In the genomic region with DNA sequence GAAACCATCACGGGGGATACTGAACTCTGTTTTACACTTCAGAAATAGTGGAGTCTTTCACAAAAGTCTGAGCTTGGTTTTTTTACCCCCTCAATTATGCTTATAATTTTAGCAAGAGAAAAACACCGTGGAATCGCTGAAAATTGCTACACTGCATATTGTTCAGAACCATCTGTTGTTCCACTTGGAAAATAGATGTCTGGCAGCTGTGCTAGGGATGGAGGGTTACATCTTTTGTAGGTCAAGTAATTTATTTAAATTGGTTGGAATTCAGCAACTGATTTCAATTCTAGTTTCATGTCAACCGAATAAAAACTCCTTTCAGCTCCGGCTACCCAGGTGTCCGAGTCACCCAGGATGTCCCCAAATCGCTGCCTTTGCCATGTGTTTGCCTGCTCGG, we compare ENCODE assay signal across 25 mouse cellular contexts.
A peak's percentile ranks its signal among the peaks of the same experiment; 100 is the strongest.
DNase-seq lines count a peak whose midpoint lies in the region; ATAC-seq and TF ChIP-seq lines count a peak whose summit lies in the region.
"Had no signal": no experiment of that assay in that cellular context is flagged by ENCODE, and none has a peak within 500 bp of the region (broad histone marks: within the 10 kb centered on the region; RNA-seq: fewer than 3 reads in every experiment).

No protein-coding gene starts in this region.

- TF ChIP-seq CTCF in brain, embryonic 14.5 days (IDR thresholded peaks at IDR 0.05; ENCODE audit: borderline replicate concordance, extremely low read depth, insufficient read depth, insufficient read length): no peak

- 81% methylated on average over 8 of the region's 8 CpGs for WGBS in forebrain, embryonic 14.5 days
- WGBS in forebrain, embryonic 12.5 days: 73% methylated on average over 8 of the region's 8 CpGs

- peak; percentile 19 for DNase-seq in forebrain, embryonic 14.5 days (ENCODE audit: low spot score)
- DNase-seq in left cerebral cortex, postnatal 25 days (ENCODE audit: low spot score in 2 of 2): peak; percentile 28 to 70
- DNase-seq in left cerebral cortex, adult 18-20 months (ENCODE audit: low spot score in 2 of 2): no peak
- peak; percentile 49 for DNase-seq in brain, embryonic 14.5 days (ENCODE audit: low read depth)
- DNase-seq in layer of hippocampus, adult 9-11 months: peak; percentile 50
- DNase-seq in ovary, postnatal 14 days (ENCODE audit: low spot score): no peak
- DNase-seq: adrenal gland, postnatal 14 days; cerebellum, adult 11-12 months; cerebellum, postnatal 25 days; embryo, embryonic 11 days; gastrocnemius, postnatal 14 days; heart, adult 18-20 months; heart, postnatal 4 days; kidney, postnatal 4 days; thymus, adult 2 months had no signal

- ATAC-seq in forebrain, embryonic 14.5 days: peak; percentile 50; the same call in 1 of the 2 replicates
- no peak for ATAC-seq in forebrain, embryonic 12.5 days (ENCODE audit: low FRiP score)
- ATAC-seq in monocyte, adult 5-6 weeks (replicated peaks; ENCODE audit: insufficient number of reproducible peaks, low FRiP score, low TSS enrichment, poor library complexity, severe bottlenecking): no peak
- ATAC-seq: hindbrain, postnatal 0 days; intestine, postnatal 0 days had no signal

- H3K36me3 ChIP-seq in forebrain, embryonic 14.5 days (ENCODE audit: control insufficient read depth, insufficient read depth, low read length): no peaks in the 10 kb centered on the region
- H3K36me3 ChIP-seq in forebrain, embryonic 12.5 days (replicated peaks): no peaks in the 10 kb centered on the region
- H3K36me3 ChIP-seq: G1E; limb, embryonic 15.5 days; liver, embryonic 15.5 days; neural tube, embryonic 13.5 days had no signal

- no peak overlapping the region for H3K4me2 ChIP-seq in forebrain, embryonic 14.5 days (ENCODE audit: low read length)
- no peak overlapping the region for H3K4me2 ChIP-seq in forebrain, embryonic 12.5 days
- H3K4me2 ChIP-seq: kidney, embryonic 15.5 days; limb, embryonic 15.5 days; liver, embryonic 15.5 days; midbrain, embryonic 12.5 days; neural tube, embryonic 13.5 days had no signal

- no peak overlapping the region for H3K27ac ChIP-seq in forebrain, embryonic 14.5 days (ENCODE audit: low read depth, low read length)
- no peak overlapping the region for H3K27ac ChIP-seq in forebrain, embryonic 12.5 days
- H3K27ac ChIP-seq: hindbrain, postnatal 0 days; kidney, embryonic 15.5 days; limb, embryonic 15.5 days; liver, embryonic 15.5 days; midbrain, embryonic 12.5 days; neural tube, embryonic 13.5 days had no signal

- H3K4me3 ChIP-seq in forebrain, embryonic 14.5 days (ENCODE audit: low read depth, low read length): no peak overlapping the region
- no peak overlapping the region for H3K4me3 ChIP-seq in forebrain, embryonic 12.5 days (replicated peaks)
- H3K4me3 ChIP-seq: kidney, embryonic 15.5 days; limb, embryonic 15.5 days; liver, embryonic 15.5 days; midbrain, embryonic 12.5 days; neural tube, embryonic 13.5 days had no signal

- no peak for TF ChIP-seq POLR2A in brain, embryonic 14.5 days (IDR thresholded peaks at IDR 0.05; ENCODE audit: borderline replicate concordance, extremely low read depth, insufficient read depth, insufficient read length, poor library complexity, severe bottlenecking)

- no peak overlapping the region for H3K9ac ChIP-seq in forebrain, embryonic 14.5 days (ENCODE audit: low read length)
- H3K9ac ChIP-seq in forebrain, embryonic 12.5 days: no peak overlapping the region
- H3K9ac ChIP-seq: kidney, embryonic 15.5 days; limb, embryonic 15.5 days; liver, embryonic 15.5 days; midbrain, embryonic 12.5 days; neural tube, embryonic 13.5 days had no signal

- H3K9me3 ChIP-seq in forebrain, embryonic 14.5 days (replicated peaks; ENCODE audit: control insufficient read depth, low read length): no peaks in the 10 kb centered on the region
- H3K9me3 ChIP-seq in forebrain, embryonic 12.5 days: no peaks in the 10 kb centered on the region
- H3K9me3 ChIP-seq: G1E; kidney, embryonic 15.5 days; limb, embryonic 15.5 days; liver, embryonic 15.5 days; midbrain, embryonic 12.5 days; neural tube, embryonic 13.5 days had no signal

- intact Hi-C loops in left cerebral cortex, postnatal 25 days (cut with DNase I): no loop called here

- no peaks in the 10 kb centered on the region for H3K4me1 ChIP-seq in forebrain, embryonic 14.5 days (ENCODE audit: control insufficient read depth, insufficient read depth, low read length)
- peaks cover 2% of the 10 kb centered on the region; the same call in 1 of the 2 replicates for H3K4me1 ChIP-seq in forebrain, embryonic 12.5 days
- H3K4me1 ChIP-seq: kidney, embryonic 15.5 days; limb, embryonic 15.5 days; liver, embryonic 15.5 days had no signal

- H3K27me3 ChIP-seq in forebrain, embryonic 14.5 days (replicated peaks; ENCODE audit: control insufficient read depth, insufficient read depth, low read length): no peaks in the 10 kb centered on the region
- no peaks in the 10 kb centered on the region for H3K27me3 ChIP-seq in forebrain, embryonic 12.5 days
- H3K27me3 ChIP-seq: kidney, embryonic 15.5 days; limb, embryonic 15.5 days; liver, embryonic 15.5 days; midbrain, embryonic 12.5 days; neural tube, embryonic 13.5 days had no signal

Comparison
In these comparisons a context has a peak if more than half of its experiments do, and no peak if none do; other contexts are left out.
1. DNase-seq: peak in forebrain, embryonic 14.5 days (single experiment), left cerebral cortex, postnatal 25 days (2 of 2), brain, embryonic 14.5 days (single experiment) and layer of hippocampus, adult 9-11 months (single experiment); none in left cerebral cortex, adult 18-20 months (0 of 2) and ovary, postnatal 14 days (single experiment).